Mouse (Mus musculus): Measurements from ENCODE around the gene Tmem209. TPM values are rescaled to one million over a fixed set of nuclear protein-coding genes. Genes with fewer than 3 reads are reported as not detected.

Tmem209 gene
- polyA plus RNA-seq, 1 experiment: 126 TPM

DNA sequence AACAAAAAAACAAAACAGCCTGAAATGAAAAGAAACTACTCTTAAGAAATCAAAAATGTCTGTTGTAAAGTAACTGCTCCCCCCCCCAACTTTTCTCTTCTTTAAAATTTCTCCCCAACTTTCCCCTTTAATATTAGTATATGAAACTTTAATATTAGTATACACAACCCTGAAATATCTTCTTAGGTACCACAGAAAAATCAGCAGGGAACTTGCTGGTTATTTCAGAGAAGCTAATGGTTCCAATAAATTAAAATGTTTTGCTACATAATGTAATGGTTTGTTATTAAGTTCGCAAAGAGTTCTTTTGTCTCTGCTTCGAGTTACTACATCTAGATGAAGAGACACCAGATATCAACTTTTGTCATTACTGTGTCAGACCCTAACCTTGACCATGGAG, 759 bp downstream of the Tmem209 start:
- no peaks in the 10 kb centered on the region for H3K4me1 ChIP-seq (ENCODE audit: control insufficient read depth, insufficient read depth, low read length)
- peak overlapping the region; percentile 86 for H3K9ac ChIP-seq (ENCODE audit: low read depth, poor library complexity, severe bottlenecking)
- H3K9me3 ChIP-seq (replicated peaks; ENCODE audit: control insufficient read depth, insufficient read depth, low read length, poor library complexity, severe bottlenecking): no peaks in the 10 kb centered on the region
- TF ChIP-seq CTCF (IDR thresholded peaks at IDR 0.05; ENCODE audit: low read depth, low read length): no peak
- H3K36me3 ChIP-seq (ENCODE audit: control insufficient read depth, insufficient read depth, low read length, poor library complexity, severe bottlenecking): peaks cover 38% of the 10 kb centered on the region
- H3K4me3 ChIP-seq (ENCODE audit: low read depth, low read length): peak overlapping the region; percentile 93
- peak overlapping the region; percentile 88 for H3K27ac ChIP-seq (ENCODE audit: insufficient read depth, low read length)
- H3K27me3 ChIP-seq (ENCODE audit: control insufficient read depth, insufficient read depth, low read length, poor library complexity, severe bottlenecking): no peaks in the 10 kb centered on the region

DNA sequence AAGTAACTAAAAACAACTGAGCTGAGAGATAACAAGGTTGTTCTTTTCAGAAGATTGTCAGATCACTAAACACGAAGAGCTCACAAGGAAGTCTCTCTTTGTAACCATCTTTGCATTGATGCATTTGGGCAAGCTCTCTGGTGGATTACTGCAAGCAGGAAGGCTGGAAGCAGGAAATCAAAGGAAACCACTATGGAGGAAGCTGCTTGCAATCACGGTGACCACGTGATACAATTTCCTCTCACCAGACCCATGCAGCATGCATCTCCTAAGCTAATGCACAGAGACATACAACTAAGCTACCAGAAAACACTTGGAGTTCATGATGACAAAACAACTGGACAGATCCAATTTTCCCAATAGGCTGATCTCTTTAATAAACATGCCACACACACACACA, 10.5 kb downstream of the Tmem209 start:
- TF ChIP-seq POLR2A (IDR thresholded peaks at IDR 0.05; ENCODE audit: insufficient read depth, low read length): no peak
- H3K9ac ChIP-seq (ENCODE audit: low read depth, poor library complexity, severe bottlenecking): no peak overlapping the region
- H3K4me3 ChIP-seq (ENCODE audit: low read depth, low read length): no peak overlapping the region
- H3K27me3 ChIP-seq (ENCODE audit: control insufficient read depth, insufficient read depth, low read length, poor library complexity, severe bottlenecking): no peaks in the 10 kb centered on the region
- no peak overlapping the region for H3K27ac ChIP-seq (ENCODE audit: insufficient read depth, low read length)
- H3K4me1 ChIP-seq (ENCODE audit: control insufficient read depth, insufficient read depth, low read length): no peaks in the 10 kb centered on the region
- H3K9me3 ChIP-seq (replicated peaks; ENCODE audit: control insufficient read depth, insufficient read depth, low read length, poor library complexity, severe bottlenecking): no peaks in the 10 kb centered on the region
- H3K36me3 ChIP-seq (ENCODE audit: control insufficient read depth, insufficient read depth, low read length, poor library complexity, severe bottlenecking): peaks cover 72% of the 10 kb centered on the region

DNA sequence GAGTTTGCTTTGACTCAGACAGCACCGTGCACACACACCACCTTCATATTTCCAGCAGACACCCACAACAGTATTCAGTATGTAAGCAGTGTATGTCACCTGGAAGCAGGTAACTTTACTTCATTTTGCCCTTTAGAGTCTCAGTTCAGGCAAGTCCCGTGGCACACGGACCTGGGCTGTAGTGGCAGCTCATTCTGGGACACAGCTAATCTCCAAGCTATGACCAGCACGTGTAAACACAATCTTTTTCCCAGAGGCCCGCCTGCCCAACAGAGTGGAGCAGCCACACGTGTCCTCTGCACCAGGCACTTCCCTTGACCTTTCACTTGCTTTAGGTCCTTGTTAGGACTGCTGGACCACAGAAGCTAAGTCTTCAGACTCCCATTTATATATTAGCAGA, 23.1 kb downstream of the Tmem209 start:
- TF ChIP-seq EP300 (IDR thresholded peaks at IDR 0.05; ENCODE audit: insufficient read depth, low read depth, low read length) (no peak), POLR2A (IDR thresholded peaks at IDR 0.05; ENCODE audit: insufficient read depth, low read length) (no peak), CTCF (IDR thresholded peaks at IDR 0.05; ENCODE audit: low read depth, low read length) (no peak)
- Histone ChIP-seq H3K4me3 (ENCODE audit: low read depth, low read length) (no peak overlapping the region), H3K4me1 (ENCODE audit: control insufficient read depth, insufficient read depth, low read length) (no peaks in the 10 kb centered on the region), H3K9me3 (replicated peaks; ENCODE audit: control insufficient read depth, insufficient read depth, low read length, poor library complexity, severe bottlenecking) (no peaks in the 10 kb centered on the region), H3K9ac (ENCODE audit: low read depth, poor library complexity, severe bottlenecking) (no peak overlapping the region), H3K36me3 (ENCODE audit: control insufficient read depth, insufficient read depth, low read length, poor library complexity, severe bottlenecking) (peaks cover 84% of the 10 kb centered on the region), H3K27ac (ENCODE audit: insufficient read depth, low read length) (no peak overlapping the region), H3K27me3 (ENCODE audit: control insufficient read depth, insufficient read depth, low read length, poor library complexity, severe bottlenecking) (no peaks in the 10 kb centered on the region)

DNA sequence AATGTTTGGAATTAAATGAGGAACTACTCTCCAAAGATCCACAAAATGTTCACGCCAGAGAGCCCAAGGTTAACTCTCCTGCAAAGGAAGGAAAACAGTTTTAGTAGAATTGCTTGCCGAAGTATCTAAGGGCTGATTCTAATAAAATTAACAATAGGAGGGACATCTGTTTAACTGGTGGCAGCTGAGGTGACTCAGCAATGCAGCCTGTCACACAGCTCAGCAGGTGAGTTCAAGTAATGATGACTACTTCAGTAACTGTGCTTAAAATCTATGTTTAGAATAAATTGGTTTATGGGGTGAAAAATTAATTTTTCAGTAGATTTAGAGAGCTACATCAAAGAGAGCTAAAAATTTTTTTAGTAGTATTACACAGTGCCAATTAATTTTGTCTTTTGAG, 26.7 kb downstream of the Tmem209 start:
- no peaks in the 10 kb centered on the region for H3K4me1 ChIP-seq (ENCODE audit: control insufficient read depth, insufficient read depth, low read length)
- H3K36me3 ChIP-seq (ENCODE audit: control insufficient read depth, insufficient read depth, low read length, poor library complexity, severe bottlenecking): peaks cover 69% of the 10 kb centered on the region
- no peak overlapping the region for H3K9ac ChIP-seq (ENCODE audit: low read depth, poor library complexity, severe bottlenecking)
- no peaks in the 10 kb centered on the region for H3K27me3 ChIP-seq (ENCODE audit: control insufficient read depth, insufficient read depth, low read length, poor library complexity, severe bottlenecking)
- no peaks in the 10 kb centered on the region for H3K9me3 ChIP-seq (replicated peaks; ENCODE audit: control insufficient read depth, insufficient read depth, low read length, poor library complexity, severe bottlenecking)
- H3K4me3 ChIP-seq (ENCODE audit: low read depth, low read length): no peak overlapping the region
- H3K27ac ChIP-seq (ENCODE audit: insufficient read depth, low read length): no peak overlapping the region
- TF ChIP-seq POLR2A (IDR thresholded peaks at IDR 0.05; ENCODE audit: insufficient read depth, low read length) (no peak), CTCF (IDR thresholded peaks at IDR 0.05; ENCODE audit: low read depth, low read length) (no peak), EP300 (IDR thresholded peaks at IDR 0.05; ENCODE audit: insufficient read depth, low read depth, low read length) (no peak)

DNA sequence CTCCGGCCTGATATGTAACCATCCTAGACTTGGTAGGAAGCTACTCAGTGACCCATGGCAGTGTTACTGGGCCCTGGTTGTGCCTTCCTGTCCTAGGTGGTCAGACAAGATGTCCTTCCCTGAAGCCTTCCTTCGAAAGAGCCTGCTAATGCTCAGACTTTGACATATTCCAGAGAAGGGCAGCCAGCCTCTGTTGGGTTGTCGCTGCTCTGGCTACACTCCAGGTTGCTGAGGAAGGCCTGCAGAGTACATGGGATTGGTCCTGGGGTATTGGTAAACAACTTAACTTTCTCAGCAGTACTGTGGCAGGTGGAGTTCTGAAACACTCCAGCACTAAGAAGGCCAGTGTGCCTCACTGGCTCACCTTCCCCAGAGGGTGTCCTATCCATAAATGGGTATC, 30.2 kb downstream of the Tmem209 start:
- Histone ChIP-seq H3K9me3 (replicated peaks; ENCODE audit: control insufficient read depth, insufficient read depth, low read length, poor library complexity, severe bottlenecking) (no peaks in the 10 kb centered on the region), H3K36me3 (ENCODE audit: control insufficient read depth, insufficient read depth, low read length, poor library complexity, severe bottlenecking) (peaks cover 39% of the 10 kb centered on the region), H3K4me1 (ENCODE audit: control insufficient read depth, insufficient read depth, low read length) (no peaks in the 10 kb centered on the region), H3K4me3 (ENCODE audit: low read depth, low read length) (no peak overlapping the region), H3K27ac (ENCODE audit: insufficient read depth, low read length) (no peak overlapping the region), H3K27me3 (ENCODE audit: control insufficient read depth, insufficient read depth, low read length, poor library complexity, severe bottlenecking) (no peaks in the 10 kb centered on the region), H3K9ac (ENCODE audit: low read depth, poor library complexity, severe bottlenecking) (no peak overlapping the region)
- no peak for TF ChIP-seq CTCF (IDR thresholded peaks at IDR 0.05; ENCODE audit: low read depth, low read length)
- no peak for TF ChIP-seq EP300 (IDR thresholded peaks at IDR 0.05; ENCODE audit: insufficient read depth, low read depth, low read length)
- no peak for TF ChIP-seq POLR2A (IDR thresholded peaks at IDR 0.05; ENCODE audit: insufficient read depth, low read length)

DNA sequence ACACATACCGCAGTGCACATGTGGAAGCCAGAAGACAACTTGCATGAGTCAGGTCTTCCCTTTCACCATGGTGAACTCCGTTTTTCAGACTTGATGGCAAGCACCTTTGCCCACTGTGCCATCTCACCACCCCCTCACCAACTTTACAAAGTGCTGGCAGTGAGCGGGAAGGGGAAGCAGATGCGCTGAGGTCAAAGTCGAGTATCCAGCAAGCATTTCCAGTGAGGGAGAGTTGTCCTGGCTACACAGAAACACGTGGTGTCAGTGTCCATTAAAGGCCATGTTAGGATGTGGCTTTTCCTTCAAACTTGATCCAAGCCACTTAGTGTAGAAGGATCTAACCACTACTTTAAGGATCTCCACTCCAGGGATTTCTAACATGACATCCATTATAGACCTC, 31.8 kb downstream of the Tmem209 start:
- H3K4me1 ChIP-seq (ENCODE audit: control insufficient read depth, insufficient read depth, low read length): no peaks in the 10 kb centered on the region
- no peak overlapping the region for H3K9ac ChIP-seq (ENCODE audit: low read depth, poor library complexity, severe bottlenecking)
- peaks cover 25% of the 10 kb centered on the region for H3K36me3 ChIP-seq (ENCODE audit: control insufficient read depth, insufficient read depth, low read length, poor library complexity, severe bottlenecking)
- H3K4me3 ChIP-seq (ENCODE audit: low read depth, low read length): no peak overlapping the region
- TF ChIP-seq POLR2A (IDR thresholded peaks at IDR 0.05; ENCODE audit: insufficient read depth, low read length) (no peak), CTCF (IDR thresholded peaks at IDR 0.05; ENCODE audit: low read depth, low read length) (no peak), EP300 (IDR thresholded peaks at IDR 0.05; ENCODE audit: insufficient read depth, low read depth, low read length) (no peak)
- no peak overlapping the region for H3K27ac ChIP-seq (ENCODE audit: insufficient read depth, low read length)
- H3K9me3 ChIP-seq (replicated peaks; ENCODE audit: control insufficient read depth, insufficient read depth, low read length, poor library complexity, severe bottlenecking): no peaks in the 10 kb centered on the region
- no peaks in the 10 kb centered on the region for H3K27me3 ChIP-seq (ENCODE audit: control insufficient read depth, insufficient read depth, low read length, poor library complexity, severe bottlenecking)
